Mouse (Mus musculus): Measurements from ENCODE around the gene Grin1. TPM values are rescaled to one million over a fixed set of nuclear protein-coding genes. Genes with fewer than 3 reads are reported as not detected.

Gene Grin1
- total and polyA plus RNA-seq, 3 experiments = 0.07 TPM; not detected in 2

GRCm38 (mm10) chr2:25288734-25289345 lies 30.1 kb downstream of the Grin1 start:
- peaks cover 7 to 35% of the 10 kb centered on the region in 2 experiments for H3K4me1 ChIP-seq (ENCODE audit: control insufficient read depth in 1 of 2, insufficient read depth in 2 of 2, low read length in 2 of 2)
- H3K27me3 ChIP-seq (ENCODE audit: control insufficient read depth in 1 of 2, insufficient read depth in 2 of 2, low read length in 2 of 2) = no peaks in the 10 kb centered on the region
- H3K36me3 ChIP-seq (ENCODE audit: control insufficient read depth in 1 of 2, insufficient read depth in 2 of 2, low read length in 2 of 2) = peaks cover 0 to 11% of the 10 kb centered on the region in 2 experiments; a peak in 2 of 4 replicates
- no peaks in the 10 kb centered on the region for H3K79me2 ChIP-seq (ENCODE audit: control insufficient read depth, insufficient read depth, low read length, poor library complexity)
- DNase-seq (ENCODE audit: low read depth, low spot score) = no peak
- no peak overlapping the region for H3K9ac ChIP-seq (ENCODE audit: control insufficient read depth, low read depth, low read length, poor library complexity, severe bottlenecking)
- H3K4me3 ChIP-seq (ENCODE audit: control insufficient read depth in 1 of 2, insufficient read depth in 1 of 2, low read depth in 2 of 2, low read length in 2 of 2) = no peak overlapping the region
- TF ChIP-seq MAX (IDR thresholded peaks at IDR 0.05; ENCODE audit: low read length) (no peak), ZC3H11A (IDR thresholded peaks at IDR 0.05; ENCODE audit: low read depth, low read length) (no peak), ZMIZ1 (IDR thresholded peaks at IDR 0.05; ENCODE audit: low read depth, low read length) (no peak), HCFC1 (IDR thresholded peaks at IDR 0.05; ENCODE audit: low read depth, low read length) (no peak), KAT2A (conservative IDR thresholded peaks at IDR 0.05; ENCODE audit: low read depth, low read length) (no peak), MYB (IDR thresholded peaks at IDR 0.05; ENCODE audit: low read depth, low read length) (no peak), TCF12 (IDR thresholded peaks at IDR 0.05; ENCODE audit: low read depth, low read length) (no peak), USF2 (IDR thresholded peaks at IDR 0.05; ENCODE audit: borderline replicate concordance in 1 of 2, insufficient read depth in 1 of 2, low read depth in 1 of 2, low read length in 2 of 2) (no peak), NELFE (IDR thresholded peaks at IDR 0.05; ENCODE audit: low read depth, low read length) (no peak), POLR2AphosphoS5 (IDR thresholded peaks at IDR 0.05; ENCODE audit: borderline replicate concordance, low read depth, low read length) (no peak), JUND (IDR thresholded peaks at IDR 0.05; ENCODE audit: low read depth, low read length) (no peak), MAZ (IDR thresholded peaks at IDR 0.05; ENCODE audit: low read depth, low read length) (no peak), CHD2 (IDR thresholded peaks at IDR 0.05; ENCODE audit: low read length) (no peak), MYC (IDR thresholded peaks at IDR 0.05; ENCODE audit: low read depth, low read length) (no peak), ELF1 (IDR thresholded peaks at IDR 0.05; ENCODE audit: low read depth, low read length) (no peak), MXI1 (IDR thresholded peaks at IDR 0.05; ENCODE audit: low read depth, low read length) (no peak), BHLHE40 (IDR thresholded peaks at IDR 0.05; ENCODE audit: borderline replicate concordance, low read depth, low read length) (no peak), SMC3 (IDR thresholded peaks at IDR 0.05; ENCODE audit: low read depth, low read length) (no peak), E2F4 (IDR thresholded peaks at IDR 0.05; ENCODE audit: borderline replicate concordance, low read depth, low read length) (no peak), POLR2AphosphoS2 (IDR thresholded peaks at IDR 0.05; ENCODE audit: low read length) (no peak)
- no peak overlapping the region for H3K27ac ChIP-seq (ENCODE audit: control insufficient read depth, low read depth, low read length)
- H3K9me3 ChIP-seq (replicated peaks; ENCODE audit: insufficient read depth, low read length) = no peaks in the 10 kb centered on the region

Measured in MEL (cell line).